Mouse (Mus musculus): ENCODE measurements around the gene Amtn. TPM values are rescaled to one million over a fixed set of nuclear protein-coding genes. Genes with fewer than 3 reads are reported as not detected.

The Amtn gene
- polyA plus RNA-seq, 1 experiment from 2014 or later = not detected

DNA sequence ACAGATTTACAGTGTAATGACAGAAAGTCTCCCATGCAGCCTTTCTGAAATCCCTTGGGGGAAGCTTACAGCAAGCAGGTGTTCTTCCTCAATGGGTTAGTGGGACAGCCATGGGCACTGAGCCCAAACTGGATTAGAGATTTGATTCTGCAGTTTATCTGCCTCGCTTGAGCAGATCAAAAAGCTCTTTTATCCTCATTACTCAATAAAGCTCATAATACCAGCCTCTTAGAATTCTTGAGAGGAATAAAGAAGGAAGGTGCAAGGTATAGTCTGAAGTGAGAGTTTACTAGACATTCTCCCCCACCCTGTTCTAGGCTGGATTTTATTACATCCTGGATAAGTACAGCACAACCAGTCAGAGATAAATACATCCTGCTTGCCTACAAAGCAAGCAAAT is 50.8 kb downstream of the Amtn start:
- Histone ChIP-seq H3K27me3 (ENCODE audit: control insufficient read depth, insufficient read depth, low read length) (no peaks in the 10 kb centered on the region), H3K4me3 (ENCODE audit: low read depth, low read length) (no peak overlapping the region), H3K9me3 (ENCODE audit: control insufficient read depth, low read length) (no peaks in the 10 kb centered on the region), H3K9ac (ENCODE audit: low read length) (no peak overlapping the region), H3K36me3 (ENCODE audit: control insufficient read depth, insufficient read depth, low read length) (no peaks in the 10 kb centered on the region), H3K27ac (replicated peaks) (no peak overlapping the region), H3K4me2 (replicated peaks; ENCODE audit: low read depth) (no peak overlapping the region), H3K4me1 (replicated peaks; ENCODE audit: control insufficient read depth, insufficient read depth) (no peaks in the 10 kb centered on the region)
- no peak for TF ChIP-seq CTCF (IDR thresholded peaks at IDR 0.05; ENCODE audit: low read depth)
- no peak for TF ChIP-seq EP300 (optimal IDR thresholded peaks at IDR 0.05)
- ATAC-seq (ENCODE audit: low FRiP score, low TSS enrichment) (no peak), DNase-seq (ENCODE audit: low spot score) (no peak)
- WGBS = 10% methylated on average over 1 of the region's 1 CpGs

Other genes with a start within 250 kb of the Amtn start
- not detected in 2 replicates for gene Gm11115, start 222.0 kb upstream of the Amtn start, polyA plus RNA-seq (2015; fragmentation: Nextera tagmentation; extraction: Ambion mirVana)
- not detected in 2 replicates for gene Gm7714, start 107.2 kb upstream of the Amtn start, polyA plus RNA-seq (2015; fragmentation: Nextera tagmentation; extraction: Ambion mirVana)
- not detected in 2 replicates for gene Prol1, start 58.8 kb upstream of the Amtn start, polyA plus RNA-seq (2015; fragmentation: Nextera tagmentation; extraction: Ambion mirVana)
- not detected in 2 replicates for gene Ambn, start 79.9 kb downstream of the Amtn start, polyA plus RNA-seq (2015; fragmentation: Nextera tagmentation; extraction: Ambion mirVana)
- gene Enam, start 111.9 kb downstream of the Amtn start, polyA plus RNA-seq (2015; fragmentation: Nextera tagmentation; extraction: Ambion mirVana) = 0.02 TPM in 1 of 2 replicates, not detected in the other
- 0.08 TPM in 1 of 2 replicates, not detected in the other for gene Jchain, start 151.8 kb downstream of the Amtn start, polyA plus RNA-seq (2015; fragmentation: Nextera tagmentation; extraction: Ambion mirVana)
- gene Utp3, start 178.4 kb downstream of the Amtn start, polyA plus RNA-seq (2015; fragmentation: Nextera tagmentation; extraction: Ambion mirVana) = 34.5 and 34.9 TPM in 2 replicates
- gene Rufy3, start 188.9 kb downstream of the Amtn start, polyA plus RNA-seq (2015; fragmentation: Nextera tagmentation; extraction: Ambion mirVana) = 9.8 and 10.3 TPM in 2 replicates

All from stomach, postnatal 0 days (tissue).